Mouse (Mus musculus): ENCODE measurements around the gene Abhd17c. TPM values are rescaled to one million over a fixed set of nuclear protein-coding genes. Genes with fewer than 3 reads are reported as not detected.

Abhd17c gene
- polyA plus RNA-seq, 1 experiment from 2014 or later, result 12.5 TPM

GRCm38 (mm10) chr7:84116621-84117542 is 34.8 kb downstream of the Abhd17c start:
- H3K9ac ChIP-seq (ENCODE audit: low read depth, low read length), result no peak overlapping the region
- WGBS, result 60% methylated on average over 7 of the region's 7 CpGs
- no peaks in the 10 kb centered on the region for H3K27me3 ChIP-seq (replicated peaks; ENCODE audit: control insufficient read depth, insufficient read depth, low read length)
- H3K27ac ChIP-seq (ENCODE audit: low read length), result no peak overlapping the region
- H3K9me3 ChIP-seq (ENCODE audit: control insufficient read depth, low read length), result no peaks in the 10 kb centered on the region
- H3K4me1 ChIP-seq (ENCODE audit: control insufficient read depth, insufficient read depth, low read length), result peaks cover 54% of the 10 kb centered on the region
- ATAC-seq, result no peak
- H3K4me3 ChIP-seq (ENCODE audit: low read length), result no peak overlapping the region
- H3K36me3 ChIP-seq (ENCODE audit: control insufficient read depth, insufficient read depth, low read length), result no peaks in the 10 kb centered on the region
- no peak overlapping the region for H3K4me2 ChIP-seq (ENCODE audit: low read depth, low read length)

- ATAC-seq, result no peak
- Histone ChIP-seq H3K27me3 (replicated peaks; ENCODE audit: control insufficient read depth, insufficient read depth, low read length) (no peaks in the 10 kb centered on the region), H3K9me3 (ENCODE audit: control insufficient read depth, low read length) (no peaks in the 10 kb centered on the region), H3K4me3 (ENCODE audit: low read length) (no peak overlapping the region), H3K4me1 (ENCODE audit: control insufficient read depth, insufficient read depth, low read length) (peaks cover 45% of the 10 kb centered on the region), H3K9ac (ENCODE audit: low read depth, low read length) (no peak overlapping the region), H3K4me2 (ENCODE audit: low read depth, low read length) (no peak overlapping the region), H3K27ac (ENCODE audit: low read length) (no peak overlapping the region), H3K36me3 (ENCODE audit: control insufficient read depth, insufficient read depth, low read length) (no peaks in the 10 kb centered on the region; the same call in 1 of the 2 replicates)
- WGBS, result 69% methylated on average over 2 of the region's 2 CpGs
Measured at GRCm38 (mm10) chr7:84115385-84115784, 36.3 kb downstream of the Abhd17c start.

GRCm38 (mm10) chr7:84114775-84115174 is 36.9 kb downstream of the Abhd17c start:
- no peak overlapping the region for H3K4me3 ChIP-seq (ENCODE audit: low read length)
- WGBS, result 82% methylated on average over 3 of the region's 3 CpGs
- peaks cover 38% of the 10 kb centered on the region for H3K4me1 ChIP-seq (ENCODE audit: control insufficient read depth, insufficient read depth, low read length)

GRCm38 (mm10) chr7:84113035-84113390 is 38.7 kb downstream of the Abhd17c start:
- no peak overlapping the region for H3K4me3 ChIP-seq (ENCODE audit: low read length)
- H3K36me3 ChIP-seq (ENCODE audit: control insufficient read depth, insufficient read depth, low read length), result peaks cover 9% of the 10 kb centered on the region; the same call in 1 of the 2 replicates
- no peak for ATAC-seq
- 83% methylated on average over 8 of the region's 8 CpGs for WGBS
- no peak overlapping the region for H3K9ac ChIP-seq (ENCODE audit: low read depth, low read length)
- peaks cover 21% of the 10 kb centered on the region for H3K4me1 ChIP-seq (ENCODE audit: control insufficient read depth, insufficient read depth, low read length)
- no peak overlapping the region for H3K4me2 ChIP-seq (ENCODE audit: low read depth, low read length)
- H3K27me3 ChIP-seq (replicated peaks; ENCODE audit: control insufficient read depth, insufficient read depth, low read length), result no peaks in the 10 kb centered on the region
- H3K9me3 ChIP-seq (ENCODE audit: control insufficient read depth, low read length), result no peaks in the 10 kb centered on the region
- H3K27ac ChIP-seq (ENCODE audit: low read length), result no peak overlapping the region

More at GRCm38 (mm10) chr7:84114775-84115174, 36.9 kb downstream of the Abhd17c start:
- Histone ChIP-seq H3K36me3 (ENCODE audit: control insufficient read depth, insufficient read depth, low read length) (no peaks in the 10 kb centered on the region; the same call in 1 of the 2 replicates), H3K4me2 (ENCODE audit: low read depth, low read length) (no peak overlapping the region), H3K27me3 (replicated peaks; ENCODE audit: control insufficient read depth, insufficient read depth, low read length) (no peaks in the 10 kb centered on the region), H3K27ac (ENCODE audit: low read length) (no peak overlapping the region), H3K9me3 (ENCODE audit: control insufficient read depth, low read length) (no peaks in the 10 kb centered on the region), H3K9ac (ENCODE audit: low read depth, low read length) (no peak overlapping the region)
- no peak for ATAC-seq

GRCm38 (mm10) chr7:84112351-84113034 is 39.2 kb downstream of the Abhd17c start:
- WGBS, result 69% methylated on average over 6 of the region's 6 CpGs
- no peak for ATAC-seq

GRCm38 (mm10) chr7:84111716-84112350 is 39.9 kb downstream of the Abhd17c start:
- Histone ChIP-seq H3K27ac (ENCODE audit: low read length) (no peak overlapping the region), H3K27me3 (replicated peaks; ENCODE audit: control insufficient read depth, insufficient read depth, low read length) (no peaks in the 10 kb centered on the region), H3K4me3 (ENCODE audit: low read length) (no peak overlapping the region), H3K9me3 (ENCODE audit: control insufficient read depth, low read length) (no peaks in the 10 kb centered on the region), H3K4me2 (ENCODE audit: low read depth, low read length) (no peak overlapping the region), H3K9ac (ENCODE audit: low read depth, low read length) (no peak overlapping the region), H3K4me1 (ENCODE audit: control insufficient read depth, insufficient read depth, low read length) (peaks cover 10% of the 10 kb centered on the region; the same call in 1 of the 2 replicates), H3K36me3 (ENCODE audit: control insufficient read depth, insufficient read depth, low read length) (peaks cover 9% of the 10 kb centered on the region; the same call in 1 of the 2 replicates)
- WGBS, result 38% methylated on average over 10 of the region's 10 CpGs
- peak; percentile 35; the same call in 1 of the 2 replicates for ATAC-seq

More at GRCm38 (mm10) chr7:84112351-84113034, 39.2 kb downstream of the Abhd17c start:
- no peaks in the 10 kb centered on the region for H3K9me3 ChIP-seq (ENCODE audit: control insufficient read depth, low read length)
- peaks cover 16% of the 10 kb centered on the region; the same call in 1 of the 2 replicates for H3K4me1 ChIP-seq (ENCODE audit: control insufficient read depth, insufficient read depth, low read length)
- H3K27ac ChIP-seq (ENCODE audit: low read length), result no peak overlapping the region
- no peak overlapping the region for H3K4me2 ChIP-seq (ENCODE audit: low read depth, low read length)
- peaks cover 9% of the 10 kb centered on the region; the same call in 1 of the 2 replicates for H3K36me3 ChIP-seq (ENCODE audit: control insufficient read depth, insufficient read depth, low read length)
- H3K9ac ChIP-seq (ENCODE audit: low read depth, low read length), result no peak overlapping the region
- no peak overlapping the region for H3K4me3 ChIP-seq (ENCODE audit: low read length)
- H3K27me3 ChIP-seq (replicated peaks; ENCODE audit: control insufficient read depth, insufficient read depth, low read length), result no peaks in the 10 kb centered on the region

GRCm38 (mm10) chr7:84106942-84107341 is 44.8 kb downstream of the Abhd17c start:
- Histone ChIP-seq H3K4me3 (ENCODE audit: low read length) (no peak overlapping the region), H3K36me3 (ENCODE audit: control insufficient read depth, insufficient read depth, low read length) (peaks cover 9% of the 10 kb centered on the region; the same call in 1 of the 2 replicates), H3K4me1 (ENCODE audit: control insufficient read depth, insufficient read depth, low read length) (peaks cover 4% of the 10 kb centered on the region; the same call in 1 of the 2 replicates), H3K27ac (ENCODE audit: low read length) (no peak overlapping the region), H3K9ac (ENCODE audit: low read depth, low read length) (no peak overlapping the region), H3K27me3 (replicated peaks; ENCODE audit: control insufficient read depth, insufficient read depth, low read length) (no peaks in the 10 kb centered on the region), H3K9me3 (ENCODE audit: control insufficient read depth, low read length) (no peaks in the 10 kb centered on the region), H3K4me2 (ENCODE audit: low read depth, low read length) (no peak overlapping the region)
- no peak for ATAC-seq
- 95% methylated on average over 1 of the region's 1 CpGs for WGBS

- Histone ChIP-seq H3K9ac (ENCODE audit: low read depth, low read length) (no peak overlapping the region), H3K27me3 (replicated peaks; ENCODE audit: control insufficient read depth, insufficient read depth, low read length) (no peaks in the 10 kb centered on the region), H3K27ac (ENCODE audit: low read length) (no peak overlapping the region), H3K36me3 (ENCODE audit: control insufficient read depth, insufficient read depth, low read length) (no peaks in the 10 kb centered on the region), H3K4me2 (ENCODE audit: low read depth, low read length) (no peak overlapping the region), H3K4me1 (ENCODE audit: control insufficient read depth, insufficient read depth, low read length) (no peaks in the 10 kb centered on the region), H3K9me3 (ENCODE audit: control insufficient read depth, low read length) (no peaks in the 10 kb centered on the region), H3K4me3 (ENCODE audit: low read length) (no peak overlapping the region)
- WGBS, result 94% methylated on average over 1 of the region's 1 CpGs
- ATAC-seq, result 0 out of 2 replicates have a peak, but pooled peaks have one; percentile 44
Measured at GRCm38 (mm10) chr7:84102589-84102988, 49.1 kb downstream of the Abhd17c start.

GRCm38 (mm10) chr7:84100672-84101071 is 51.0 kb downstream of the Abhd17c start:
- Histone ChIP-seq H3K4me1 (ENCODE audit: control insufficient read depth, insufficient read depth, low read length) (no peaks in the 10 kb centered on the region), H3K27me3 (replicated peaks; ENCODE audit: control insufficient read depth, insufficient read depth, low read length) (no peaks in the 10 kb centered on the region), H3K9ac (ENCODE audit: low read depth, low read length) (no peak overlapping the region), H3K27ac (ENCODE audit: low read length) (no peak overlapping the region), H3K9me3 (ENCODE audit: control insufficient read depth, low read length) (no peaks in the 10 kb centered on the region), H3K36me3 (ENCODE audit: control insufficient read depth, insufficient read depth, low read length) (no peaks in the 10 kb centered on the region), H3K4me2 (ENCODE audit: low read depth, low read length) (no peak overlapping the region), H3K4me3 (ENCODE audit: low read length) (no peak overlapping the region)
- ATAC-seq, result no peak
- WGBS, result 81% methylated on average over 3 of the region's 3 CpGs
